Mouse (Mus musculus) heart, adult 11 months (tissue): ENCODE results near the gene Aip.

Experiments used
- DNase-seq: peaks from one replicate; pipeline ENCODE4 v3.0.0; 2022

Aip gene

GRCm38 (mm10) chr19:4087090-4087489, 38.6 kb downstream of the Aip start:
- peak; percentile 78 for DNase-seq

- peak; percentile 82 for DNase-seq
These were observed 39.5 kb downstream of the Aip start for GRCm38 (mm10) chr19:4086156-4086555.

- DNase-seq = no peak
These were observed 40.7 kb downstream of the Aip start for GRCm38 (mm10) chr19:4084984-4085383.

- DNase-seq = peak; percentile 89
These were observed 41.8 kb downstream of the Aip start for GRCm38 (mm10) chr19:4083826-4084225.

GRCm38 (mm10) chr19:4083316-4083715, 42.3 kb downstream of the Aip start:
- DNase-seq = peak; percentile 79

DNA sequence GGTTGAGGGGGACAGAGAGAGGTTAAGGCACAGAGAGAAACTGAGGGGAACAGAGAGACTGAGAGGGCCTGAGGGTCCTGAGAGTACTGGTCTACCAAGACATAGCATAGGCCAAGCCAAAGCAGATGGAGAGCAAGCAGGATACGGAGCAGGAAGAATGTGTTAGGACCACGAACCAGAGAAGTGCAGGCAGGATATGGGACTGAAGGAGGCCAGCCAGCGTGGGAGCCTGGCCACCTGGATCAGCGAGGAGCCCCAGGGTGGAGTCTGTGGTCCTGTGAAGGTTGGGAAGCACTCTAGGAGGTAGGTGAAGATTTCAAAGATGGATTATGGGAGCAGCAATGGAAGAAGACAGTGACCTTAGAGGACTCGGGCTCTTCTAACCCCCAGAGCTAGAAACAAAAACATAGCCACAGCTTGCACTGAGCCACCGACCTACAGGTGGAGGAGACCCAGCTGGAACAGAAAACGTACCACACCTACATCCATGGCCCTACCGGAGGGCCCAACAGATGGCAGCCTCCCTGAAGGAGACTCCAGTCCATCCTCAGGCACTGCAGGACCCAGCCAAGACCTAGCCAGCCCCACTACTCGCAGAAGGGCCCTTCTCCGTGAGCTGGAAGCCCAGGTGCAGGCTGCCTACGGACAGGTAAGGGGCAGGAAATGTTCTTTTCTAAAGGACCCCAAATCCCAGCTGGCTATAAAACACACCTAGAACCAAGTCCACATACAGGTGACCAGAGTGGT, 43.3 kb downstream of the Aip start:
- DNase-seq = peak; percentile 87

DNA sequence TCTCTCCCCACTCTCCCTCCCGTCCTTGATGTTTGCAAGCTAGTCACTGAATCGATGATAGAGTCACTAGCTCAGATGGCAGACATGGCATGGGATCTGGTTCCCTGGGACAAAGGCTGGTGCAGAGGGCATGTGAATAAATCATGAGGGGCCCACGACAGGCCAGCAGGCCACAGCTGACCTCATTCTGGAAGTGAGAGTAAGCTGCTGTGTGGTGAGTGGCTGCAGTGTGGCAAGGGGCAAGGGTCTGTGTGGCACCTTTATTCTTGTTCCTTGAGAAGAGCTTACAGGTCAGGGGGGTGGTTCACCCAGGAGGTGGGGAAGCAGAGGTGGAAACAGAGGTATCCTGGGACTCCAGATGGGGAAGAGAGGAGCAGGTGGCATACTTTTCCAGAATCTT, 44.3 kb downstream of the Aip start, which contains the start of gene Cabp2:
Gene Cabp2 (plus strand): TSS at position 185 of the 400 bp plus-strand sequence.
- DNase-seq = peak; percentile 86

DNA sequence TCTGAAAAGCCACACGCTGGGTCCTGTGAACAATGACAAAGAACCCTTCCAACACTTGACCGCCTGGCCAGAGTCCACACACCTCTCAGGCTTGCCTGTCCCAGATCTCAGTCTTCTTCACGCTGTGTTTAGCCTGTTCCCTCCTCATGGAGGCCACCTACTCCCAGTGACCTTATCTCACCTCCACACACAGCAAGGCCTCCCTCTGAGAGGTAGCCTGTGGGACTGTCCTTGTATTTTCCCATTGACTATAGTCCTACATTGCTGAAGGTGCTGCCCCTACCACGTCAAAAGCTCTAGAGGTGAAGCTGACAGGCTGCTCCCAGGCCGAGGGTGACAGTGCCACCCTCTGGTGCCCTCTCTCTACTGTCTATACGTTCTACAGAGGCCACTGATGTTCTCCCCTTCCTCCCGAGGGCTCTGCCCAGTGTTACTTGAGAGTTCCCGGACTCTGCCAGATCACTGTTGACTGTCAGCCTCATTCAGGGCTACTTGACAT, 45.1 kb downstream of the Aip start:
- peak; percentile 85 for DNase-seq

- peak; percentile 79 for DNase-seq
These were observed 46.1 kb downstream of the Aip start for GRCm38 (mm10) chr19:4079594-4079993.

DNA sequence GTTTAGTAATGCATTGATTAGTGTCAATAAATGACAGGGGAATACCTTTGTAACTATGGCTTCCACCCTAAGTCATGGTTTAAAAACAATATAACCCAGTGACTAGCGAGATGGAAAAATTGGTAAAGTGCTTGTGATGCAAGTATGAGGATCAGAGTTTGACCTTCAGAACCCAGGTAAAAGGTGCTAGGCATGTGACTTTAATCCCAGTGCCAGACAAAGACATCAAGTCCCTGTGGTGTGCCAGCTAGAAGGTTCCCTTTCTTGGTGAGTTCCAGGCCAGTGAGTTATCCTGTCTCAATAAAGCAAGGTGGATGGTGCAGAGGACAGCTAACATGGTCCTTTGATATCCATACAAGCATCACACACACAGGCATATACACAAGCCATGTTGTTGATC, 50.1 kb downstream of the Aip start:
- DNase-seq = no peak

DNA sequence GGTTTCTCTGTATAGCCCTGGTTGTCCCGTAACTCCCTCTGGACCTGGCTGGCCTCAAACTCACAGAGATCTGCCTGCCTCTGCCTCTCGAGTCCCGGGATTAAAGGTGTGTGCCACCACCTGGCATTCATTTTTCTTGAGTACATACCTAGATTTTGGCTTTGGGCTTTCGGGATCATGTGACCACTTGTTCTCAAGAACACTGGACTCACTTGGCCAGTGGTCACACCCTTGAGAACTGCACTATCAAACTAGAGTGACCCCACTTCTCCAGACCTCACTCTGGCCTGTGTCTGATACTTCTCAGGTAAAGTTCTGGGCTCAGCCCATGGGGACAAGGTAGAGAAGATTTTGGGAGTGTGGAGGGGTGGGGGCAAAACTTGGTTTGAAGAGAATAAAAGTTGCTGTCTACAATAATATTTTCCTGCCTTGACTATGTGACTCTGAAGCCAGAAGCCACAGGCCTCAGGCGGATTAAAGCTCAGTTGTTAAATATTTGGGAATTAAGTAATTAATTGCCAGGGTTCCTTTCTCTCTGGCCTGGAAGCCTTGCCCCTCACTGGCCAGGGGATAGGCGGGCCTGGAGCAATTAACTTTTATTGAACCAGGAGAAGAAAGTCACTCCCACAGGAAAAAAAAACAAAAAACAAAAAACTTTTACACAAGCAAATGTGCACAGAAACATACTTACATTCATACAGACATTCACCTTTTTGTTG, 52.8 kb downstream of the Aip start:
- DNase-seq = no peak

GRCm38 (mm10) chr19:4071406-4071805, 54.3 kb downstream of the Aip start:
- DNase-seq = no peak

- DNase-seq = no peak
These were observed 54.9 kb downstream of the Aip start for GRCm38 (mm10) chr19:4070756-4071155.

- no peak for DNase-seq
These were observed 55.3 kb downstream of the Aip start for GRCm38 (mm10) chr19:4070311-4070710.

DNA sequence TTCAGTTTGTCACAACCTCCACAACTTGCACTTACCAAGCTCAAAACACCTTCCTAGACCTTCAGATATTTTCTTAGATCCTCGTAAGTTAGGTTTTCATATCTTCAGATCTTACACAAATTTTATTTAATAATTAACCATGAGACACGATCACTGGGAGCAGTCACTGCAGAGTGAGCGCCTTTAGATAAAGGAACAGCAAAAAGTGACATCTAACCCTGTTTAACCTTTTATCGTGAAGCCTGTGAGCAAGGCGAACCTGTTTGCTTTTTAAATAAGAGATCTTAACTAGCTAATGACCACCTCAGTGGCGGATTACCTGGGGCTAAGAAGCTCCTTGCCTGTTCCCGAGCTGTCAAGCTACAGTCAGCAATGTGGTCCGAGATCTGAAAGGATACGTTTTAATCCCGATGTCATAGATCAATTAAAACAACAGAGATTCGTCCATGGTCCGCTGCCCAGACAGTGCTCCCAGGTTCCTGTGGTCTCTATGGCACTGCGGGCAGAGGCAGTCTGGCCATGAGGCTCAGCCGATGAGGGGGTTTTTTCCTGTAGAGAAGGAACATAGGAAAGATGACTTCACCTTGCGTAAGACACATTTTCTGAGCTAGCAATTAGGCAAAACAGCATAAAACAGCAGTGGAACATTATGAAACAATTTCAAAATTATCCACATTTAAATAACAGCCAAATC, 56.8 kb downstream of the Aip start:
- DNase-seq = no peak

DNA sequence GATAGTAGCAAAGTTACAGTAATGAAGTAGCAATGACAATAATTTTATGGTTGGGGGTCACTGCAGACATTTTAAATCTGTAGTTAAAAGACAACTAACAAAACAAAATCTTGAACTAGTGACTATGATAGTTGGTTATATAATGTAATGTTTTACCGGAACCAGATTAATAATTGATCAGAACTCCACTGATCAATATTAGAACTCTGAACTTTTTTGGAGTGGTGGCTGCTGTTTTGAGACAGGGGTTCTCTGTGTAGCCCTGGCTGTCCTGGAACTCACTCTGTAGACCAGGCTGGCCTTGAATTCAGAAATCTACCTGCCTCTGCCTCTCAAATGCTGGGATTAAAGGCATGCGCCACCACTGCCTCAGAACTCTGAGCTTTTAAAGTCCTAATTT, 57.4 kb downstream of the Aip start:
- peak; percentile 10 for DNase-seq

- DNase-seq = no peak
These were observed 58.8 kb downstream of the Aip start for GRCm38 (mm10) chr19:4066877-4067276.

GRCm38 (mm10) chr19:4066280-4066679, 59.4 kb downstream of the Aip start:
- peak; percentile 80 for DNase-seq

GRCm38 (mm10) chr19:4064501-4064900, 61.2 kb downstream of the Aip start:
- peak; percentile 95 for DNase-seq
